Mouse (Mus musculus) retina, adult 2 months (tissue): ENCODE measurements around the gene Pvalb.

Experiments used
- DNase-seq: peaks from one replicate; pipeline ENCODE4 v3.0.0-alpha.2; 2012; ENCODE audit warnings: low read depth, low spot score

Pvalb gene

DNA sequence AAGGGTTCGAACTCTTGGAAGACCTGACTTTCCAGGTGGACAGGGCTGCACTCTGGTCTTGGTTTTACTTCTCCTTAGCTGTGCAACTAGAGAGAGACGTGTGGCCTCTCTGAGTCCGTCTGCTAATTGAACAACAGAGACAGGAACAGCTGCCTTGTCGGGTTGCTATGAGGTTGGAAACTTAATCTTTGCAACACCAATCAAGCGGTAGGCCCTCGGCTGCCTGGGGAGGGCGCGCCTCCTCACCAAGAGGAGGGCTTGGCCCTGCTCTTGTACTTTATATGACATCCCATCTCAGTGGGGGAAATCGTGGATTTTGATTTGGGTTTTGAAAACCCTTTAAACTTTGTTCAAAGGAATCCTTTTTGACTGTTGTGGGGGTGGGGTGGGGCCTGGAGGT lies 44.3 kb downstream of the Pvalb start:
- DNase-seq, result no peak

DNA sequence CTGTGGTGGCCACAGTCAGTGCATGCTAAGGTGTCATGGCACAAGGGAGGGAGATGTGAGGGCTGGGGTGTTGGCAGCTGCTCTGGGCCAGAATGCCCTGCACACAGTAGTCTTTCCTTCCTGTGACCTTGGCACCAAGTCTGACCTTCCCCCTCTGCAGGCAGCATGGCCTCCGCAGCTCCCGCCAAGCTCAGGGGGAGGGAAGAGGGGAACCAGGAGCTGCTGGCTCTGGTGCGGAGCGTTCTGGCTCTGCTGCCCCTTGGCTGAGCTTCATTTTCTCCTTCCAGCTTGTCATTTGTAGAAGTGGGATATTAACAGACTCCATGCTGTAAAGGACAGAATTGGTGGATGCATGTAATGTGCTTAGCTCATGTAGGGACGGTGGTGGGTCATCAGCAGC lies 47.9 kb downstream of the Pvalb start:
- DNase-seq, result no peak

DNA sequence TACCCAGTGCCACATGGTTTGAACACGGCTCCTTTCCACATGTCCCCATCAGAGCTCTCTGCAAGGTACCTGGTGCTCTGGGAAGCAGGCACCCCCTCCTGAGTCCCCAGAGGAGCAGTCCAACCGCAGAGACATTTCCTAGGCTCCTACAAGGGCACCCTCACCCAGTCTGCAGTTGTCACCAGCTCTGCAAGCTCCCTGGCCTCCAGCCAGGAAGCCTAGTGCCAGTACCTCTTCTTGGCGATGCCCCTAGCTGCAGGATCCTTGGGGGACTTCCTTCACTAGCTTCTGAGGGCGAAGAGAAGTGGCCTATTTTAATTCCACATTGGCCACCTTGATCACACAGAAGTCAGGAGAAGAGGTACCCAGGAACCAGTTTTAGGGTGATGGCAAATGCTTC lies 48.4 kb downstream of the Pvalb start:
- no peak for DNase-seq

DNA sequence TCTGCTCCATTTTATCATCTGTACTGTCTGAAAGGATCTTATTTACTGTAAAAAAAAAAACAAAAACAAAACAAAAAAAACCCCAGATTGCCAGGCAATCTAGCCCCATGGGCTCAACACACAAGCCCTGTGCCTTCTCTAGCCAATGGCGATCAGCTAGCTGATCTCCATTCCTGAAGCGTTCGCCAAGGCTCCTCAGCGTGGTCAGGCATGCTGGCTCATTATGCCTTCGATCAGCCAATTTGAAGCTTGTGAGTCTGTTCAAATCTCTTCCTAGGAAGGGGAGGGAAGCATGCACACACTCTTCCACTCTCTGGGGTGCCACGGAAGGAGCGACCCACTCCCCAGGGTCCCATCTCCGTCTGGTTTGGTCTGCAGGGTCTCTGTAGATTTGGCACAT lies 48.9 kb downstream of the Pvalb start:
- no peak for DNase-seq

DNA sequence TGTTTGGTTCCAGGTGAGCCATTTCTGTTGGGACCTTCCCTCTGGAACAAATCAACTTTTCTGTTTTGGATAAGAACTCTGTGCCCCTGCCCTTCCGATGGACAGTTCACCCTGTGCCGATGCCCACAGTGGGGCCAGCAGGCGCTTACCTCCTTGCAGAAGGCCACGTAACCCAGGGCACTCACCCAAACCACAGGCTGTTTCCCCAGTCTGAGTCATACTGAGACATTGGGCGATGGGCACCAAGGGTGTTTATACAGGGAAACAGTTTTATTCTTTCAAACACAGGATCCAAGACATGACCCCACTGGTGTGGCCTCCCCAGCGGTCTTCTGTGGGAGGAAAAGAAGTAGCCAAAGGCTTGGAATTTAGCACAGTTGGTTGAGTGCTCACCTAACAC lies 50.8 kb downstream of the Pvalb start:
- DNase-seq, result no peak

DNA sequence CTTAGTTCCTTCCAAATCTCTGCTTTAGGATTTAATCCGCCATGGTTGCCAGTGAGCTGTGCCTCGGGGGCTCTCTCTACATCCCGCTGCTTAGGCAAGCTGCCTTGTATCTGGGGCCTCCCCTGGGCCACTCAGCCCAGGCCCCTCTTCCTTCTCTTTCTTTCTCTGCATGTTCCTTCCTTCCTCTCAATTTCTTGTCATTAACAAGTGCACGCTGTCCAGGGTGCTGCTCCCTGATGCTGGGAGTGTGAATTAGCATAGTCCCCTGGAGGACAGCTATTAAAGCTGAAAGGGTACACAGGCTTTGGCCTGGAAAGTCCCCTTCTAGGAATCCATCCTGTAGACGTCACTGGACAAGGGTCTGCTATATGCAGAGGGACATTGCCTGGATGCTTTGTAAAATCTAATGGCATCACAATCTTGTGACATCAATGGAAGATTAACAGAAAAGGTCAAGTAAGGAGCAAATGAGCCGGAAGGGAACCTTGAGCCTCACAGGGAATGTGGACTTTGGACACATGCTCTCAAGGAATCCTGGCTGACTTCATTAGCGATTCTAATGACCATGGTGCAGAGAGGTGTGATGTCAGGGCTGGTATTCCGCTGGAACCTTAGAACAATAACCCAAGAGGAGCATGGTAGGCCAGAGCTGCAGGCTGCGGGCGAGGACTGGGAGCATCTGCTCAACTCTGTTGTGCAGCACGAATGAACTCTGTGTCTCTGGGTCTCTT lies 53.0 kb downstream of the Pvalb start:
- DNase-seq, result no peak

DNA sequence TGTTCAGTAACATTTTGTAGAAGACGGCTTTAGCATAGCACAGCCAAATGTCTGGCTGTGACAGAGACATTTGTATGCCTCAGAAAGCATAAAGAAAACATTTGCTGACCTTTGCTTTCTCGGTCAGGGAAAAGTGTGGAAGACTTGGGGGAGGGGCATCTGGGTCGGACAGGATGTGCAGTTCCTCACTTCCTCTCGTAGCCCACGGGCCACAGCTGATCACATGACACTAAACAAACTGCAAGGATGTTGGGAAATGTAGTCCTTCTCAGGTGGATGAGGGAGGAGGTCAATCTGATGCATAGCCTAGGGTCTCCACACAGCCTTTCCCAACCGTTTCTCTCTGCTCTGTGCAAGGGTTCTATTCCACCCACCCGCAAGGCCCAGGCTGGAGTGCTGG lies 57.6 kb downstream of the Pvalb start:
- DNase-seq, result no peak
